Mouse (Mus musculus): ENCODE results near the gene Pate3. TPM values are rescaled to one million over a fixed set of nuclear protein-coding genes. Genes with fewer than 3 reads are reported as not detected.

Gene Pate3
- total RNA-seq (2023), result not detected

GRCm38 (mm10) chr9:35648102-35648501 is at the start of gene Pate3:
TSS of gene Pate3 (minus strand) at chr9:35648202.

GRCm38 (mm10) chr9:35687013-35687412 is 39.0 kb upstream of the Pate3 start, which contains the start of gene Pate1:
TSS of gene Pate1 (minus strand) at chr9:35687390.

GRCm38 (mm10) chr9:35611841-35612240 is 36.2 kb downstream of the Pate3 start, which contains the start of gene Pate4:
TSS of gene Pate4 (minus strand) at chr9:35611941.

Other genes starting within 250 kb of the Pate3 start
- 1 to 10 TPM; 7.5 to 9.8 TPM for gene Cdon, start 227.1 kb downstream of the Pate3 start, total RNA-seq (2023)
- gene Gm1113, start 129.9 kb downstream of the Pate3 start, total RNA-seq (2023), result not detected
- 1 to 10 TPM; 2.0 to 2.2 TPM for gene Ddx25, start 89.7 kb downstream of the Pate3 start, total RNA-seq (2023)
- 10 to 100 TPM; 28.4 to 31.4 TPM for gene Pus3, start 89.6 kb downstream of the Pate3 start, total RNA-seq (2023)
- gene Pate2, start 77.9 kb downstream of the Pate3 start, total RNA-seq (2023), result not detected
- gene Hyls1, start 77.8 kb downstream of the Pate3 start, total RNA-seq (2023), result 10 to 100 TPM; 16.7 to 20.9 TPM
- gene Pate4, start 36.3 kb downstream of the Pate3 start, total RNA-seq (2023), result not detected
- not detected for gene Pate1, start 39.2 kb upstream of the Pate3 start, total RNA-seq (2023)
- not detected for gene Gm17677, start 92.8 kb upstream of the Pate3 start, total RNA-seq (2023)
- gene Gm17727, start 129.9 kb upstream of the Pate3 start, total RNA-seq (2023), result not detected
- not detected for gene Gm27235, start 141.9 kb upstream of the Pate3 start, total RNA-seq (2023)
- not detected for gene D730048I06Rik, start 141.9 kb upstream of the Pate3 start, total RNA-seq (2023)
- not detected for gene 9230110F15Rik, start 195.9 kb upstream of the Pate3 start, total RNA-seq (2023)

All from B cell, adult 67 days (primary cell).